Mouse (Mus musculus) heart, postnatal 0 days (tissue): ENCODE results near the gene Pip4p1. TPM values are rescaled to one million over a fixed set of nuclear protein-coding genes. Genes with fewer than 3 reads are reported as not detected.
"Not testable (repeated sequence)": the region's sequence is repeated elsewhere in the genome, so short reads cannot be mapped to it uniquely, and the experiment has no call there.

Experiments used
- ATAC-seq: fragments of 200-750 bp; cut with Nextera tagmentation; 2 replicates; pipeline ENCODE4 v1.8.0; 2017; ENCODE audit warnings: low read depth, moderate number of reproducible peaks, moderate library complexity; ENCODE audit not compliant: insufficient read depth
- DNase-seq: peaks from one replicate; pipeline ENCODE4 v3.0.0-alpha.2; 2016; ENCODE audit warnings: low spot score
- H3K27ac ChIP-seq: fragments of 300-500 bp; sonication (generic); 2 replicates; pipeline ENCODE4 v1.5.1; 2014; ENCODE audit warnings: low read depth, mild to moderate bottlenecking
- H3K27me3 ChIP-seq: fragments of 300-500 bp; sonication (generic); 2 replicates; pipeline ENCODE4 v1.6.1; 2014; ENCODE audit warnings: low read length, mixed read lengths; ENCODE audit not compliant: control insufficient read depth, insufficient read depth
- H3K36me3 ChIP-seq: fragments of 300-500 bp; sonication (generic); replicated peaks from 2 replicates; pipeline ENCODE4 v1.6.1; 2014; ENCODE audit warnings: low read length, mixed read lengths; ENCODE audit not compliant: control insufficient read depth, insufficient read depth
- H3K4me1 ChIP-seq: fragments of 300-500 bp; sonication (generic); 2 replicates; pipeline ENCODE4 v1.6.1; 2014; ENCODE audit warnings: antibody characterized with exemption; ENCODE audit not compliant: control insufficient read depth, insufficient read depth
- H3K4me2 ChIP-seq: fragments of 300-500 bp; sonication (generic); 2 replicates; pipeline ENCODE4 v1.6.1; 2014; ENCODE audit warnings: low read depth, mild to moderate bottlenecking, low read length, moderate library complexity
- H3K4me3 ChIP-seq: fragments of 300-500 bp; sonication (generic); 2 replicates; pipeline ENCODE4 v1.5.1; 2014; ENCODE audit warnings: low read depth, low read length
- H3K9ac ChIP-seq: fragments of 300-500 bp; sonication (generic); replicated peaks from 2 replicates; pipeline ENCODE4 v1.6.1; 2014; ENCODE audit warnings: low read depth, low read length, mixed read lengths
- H3K9me3 ChIP-seq: fragments of 300-500 bp; sonication (generic); replicated peaks from 2 replicates; pipeline ENCODE4 v1.6.1; 2016; ENCODE audit warnings: low read length; ENCODE audit not compliant: control insufficient read depth
- CTCF ChIP-seq: IDR thresholded peaks from 2 replicates; pipeline ENCODE4 v1.5.1; 2016; ENCODE audit warnings: antibody characterized with exemption, control low read depth, low read depth
- EP300 ChIP-seq: IDR thresholded peaks from 2 replicates; pipeline ENCODE4 v1.6.1; 2016; ENCODE audit warnings: antibody characterized with exemption, low read depth
- WGBS: fragments of 180-500 bp; shearing (Covaris S2); extraction: QIAGEN DNeasy Blood & Tissue Kit; methylation state at CpG from one replicate; pipeline ENCODE4 v1.1.7; 2014; 5-methylcytosine and 5-hydroxymethylcytosine counted together
- polyA plus RNA-seq: library from polyadenylated mRNA; unstranded; fragments of >200 nt; fragmentation: Nextera tagmentation; extraction: Ambion mirVana; gene quantifications from 2 replicates; pipeline ENCODE4 v1.2.1, GENCODE M21; 2015
- total RNA-seq: library from RNA; depleted of rRNA; stranded (reverse); fragments of >200 nt; gene quantifications from 2 replicates; pipeline ENCODE4 v1.2.3, GENCODE M21; 2014; ENCODE audit warnings: low replicate concordance

Gene Pip4p1
- total and polyA plus RNA-seq, 2 experiments from 2014 or later = 16.6 to 20.4 TPM

- Histone ChIP-seq H3K36me3 (no peaks in the 10 kb centered on the region), H3K27me3 (no peaks in the 10 kb centered on the region), H3K27ac (no peak overlapping the region), H3K9me3 (no peaks in the 10 kb centered on the region), H3K9ac (no peak overlapping the region), H3K4me2 (no peak overlapping the region), H3K4me1 (no peaks in the 10 kb centered on the region), H3K4me3 (no peak overlapping the region)
- DNase-seq (no peak), ATAC-seq (no peak)
- TF ChIP-seq EP300 = no peak
- TF ChIP-seq CTCF = no peak
- 71% methylated on average over 1 of the region's 1 CpGs for WGBS
Observed at GRCm38 (mm10) chr14:50970822-50971221, 40.2 kb upstream of the Pip4p1 start.

- H3K9ac ChIP-seq = no peak overlapping the region
- no peak for ATAC-seq
Observed at GRCm38 (mm10) chr14:50969558-50970544, 39.2 kb upstream of the Pip4p1 start.

GRCm38 (mm10) chr14:50969041-50969440, 38.4 kb upstream of the Pip4p1 start:
- no peaks in the 10 kb centered on the region for H3K9me3 ChIP-seq
- 33% methylated on average over 1 of the region's 1 CpGs for WGBS
- no peak overlapping the region for H3K27ac ChIP-seq
- H3K4me1 ChIP-seq = no peaks in the 10 kb centered on the region
- H3K27me3 ChIP-seq = no peaks in the 10 kb centered on the region
- H3K4me2 ChIP-seq = 0 out of 2 replicates have a peak overlapping the region, but pooled peaks have one; percentile 22
- TF ChIP-seq CTCF = no peak
- no peak for TF ChIP-seq EP300
- no peak overlapping the region for H3K9ac ChIP-seq
- DNase-seq (no peak), ATAC-seq (no peak)
- no peaks in the 10 kb centered on the region for H3K36me3 ChIP-seq
- H3K4me3 ChIP-seq = no peak overlapping the region

More at GRCm38 (mm10) chr14:50969558-50970544, 39.2 kb upstream of the Pip4p1 start:
- TF ChIP-seq EP300 (no peak), CTCF (no peak)
- Histone ChIP-seq H3K27ac (peak overlapping the region; percentile 43; the same call in 1 of the 2 replicates), H3K9me3 (no peaks in the 10 kb centered on the region), H3K4me2 (peak overlapping the region; percentile 22; the same call in 1 of the 2 replicates), H3K4me1 (no peaks in the 10 kb centered on the region), H3K36me3 (no peaks in the 10 kb centered on the region), H3K4me3 (no peak overlapping the region), H3K27me3 (no peaks in the 10 kb centered on the region)
- 26% methylated on average over 12 of the region's 12 CpGs for WGBS
- no peak for DNase-seq

- WGBS = 88% methylated on average over 5 of the region's 5 CpGs
- TF ChIP-seq EP300 (no peak), CTCF (no peak)
- no peak for DNase-seq
Observed at GRCm38 (mm10) chr14:50968216-50968980, 37.7 kb upstream of the Pip4p1 start.

GRCm38 (mm10) chr14:50958289-50958995, 27.8 kb upstream of the Pip4p1 start:
- not testable (repeated sequence) for DNase-seq, H3K4me2 ChIP-seq, H3K27me3 ChIP-seq, ATAC-seq, H3K4me3 ChIP-seq, H3K4me1 ChIP-seq, H3K9me3 ChIP-seq, H3K9ac ChIP-seq, H3K36me3 ChIP-seq, H3K27ac ChIP-seq
- 83% methylated on average over 5 of the region's 5 CpGs for WGBS

More at GRCm38 (mm10) chr14:50968216-50968980, 37.7 kb upstream of the Pip4p1 start:
- no peaks in the 10 kb centered on the region for H3K36me3 ChIP-seq
- H3K27me3 ChIP-seq = no peaks in the 10 kb centered on the region
- H3K4me1 ChIP-seq = no peaks in the 10 kb centered on the region
- H3K9ac ChIP-seq = no peak overlapping the region
- H3K4me3 ChIP-seq = no peak overlapping the region
- H3K9me3 ChIP-seq = no peaks in the 10 kb centered on the region
- ATAC-seq = no peak
- no peak overlapping the region for H3K4me2 ChIP-seq
- H3K27ac ChIP-seq = no peak overlapping the region

GRCm38 (mm10) chr14:50957146-50957545, 26.5 kb upstream of the Pip4p1 start:
- DNase-seq, H3K36me3 ChIP-seq, H3K9me3 ChIP-seq, H3K27ac ChIP-seq, ATAC-seq, H3K4me3 ChIP-seq, H3K9ac ChIP-seq, H3K4me1 ChIP-seq, H3K4me2 ChIP-seq, H3K27me3 ChIP-seq: not testable (repeated sequence)
- WGBS = 71% methylated on average over 3 of the region's 3 CpGs

GRCm38 (mm10) chr14:50956724-50957123, 26.1 kb upstream of the Pip4p1 start:
- peak overlapping the region; percentile 43; the same call in 1 of the 2 replicates for H3K4me2 ChIP-seq
- ATAC-seq, H3K9ac ChIP-seq, H3K4me1 ChIP-seq, H3K27me3 ChIP-seq, H3K9me3 ChIP-seq, H3K4me3 ChIP-seq, DNase-seq, H3K36me3 ChIP-seq, H3K27ac ChIP-seq: not testable (repeated sequence)
- 79% methylated on average over 6 of the region's 6 CpGs for WGBS
